Mouse (Mus musculus): ENCODE measurements around the gene Gm4894. TPM values are rescaled to one million over a fixed set of nuclear protein-coding genes. Genes with fewer than 3 reads are reported as not detected.

The Gm4894 gene
- polyA plus RNA-seq, 1 experiment from 2014 or later: not detected

DNA sequence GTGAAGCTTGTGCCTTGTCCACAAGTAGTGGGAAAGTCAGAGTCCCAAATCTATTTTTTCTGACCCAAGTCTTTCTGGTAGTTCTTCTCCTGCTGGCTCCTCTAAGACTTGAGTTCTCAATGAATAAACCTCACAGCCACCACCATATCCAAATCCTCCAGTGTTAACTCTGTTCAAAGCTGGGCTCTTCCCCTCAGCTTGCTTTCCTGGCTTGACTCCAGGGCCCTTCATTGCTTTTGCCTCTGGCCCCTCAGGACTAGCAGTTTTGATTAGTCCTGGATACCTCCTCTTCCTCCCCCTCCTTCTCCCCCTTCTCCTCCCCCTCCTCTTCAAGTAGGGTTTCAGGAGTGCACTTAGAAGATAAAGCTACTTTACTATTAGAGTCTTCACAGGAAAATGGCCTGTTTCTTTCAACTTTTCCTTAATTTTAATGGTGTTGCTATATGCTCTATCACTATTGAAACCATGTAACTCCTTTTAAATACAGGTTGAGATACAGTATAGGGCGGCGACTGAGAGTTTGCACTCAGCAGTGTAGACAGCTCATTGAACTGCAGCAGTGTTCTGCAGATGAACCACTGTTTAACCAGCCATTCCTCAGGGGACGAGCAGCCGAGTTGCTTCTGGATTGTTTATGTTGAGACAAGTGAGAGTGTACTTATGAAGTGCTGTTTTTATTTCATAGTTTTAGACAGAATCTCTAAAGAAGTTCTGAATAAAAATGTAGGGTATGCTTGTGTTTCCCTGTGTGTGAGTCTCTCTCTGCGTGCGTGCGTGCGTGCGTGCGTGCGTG, 26.4 kb downstream of the Gm4894 start:
- Histone ChIP-seq H3K4me3 (no peak overlapping the region), H3K9ac (no peak overlapping the region), H3K9me3 (no peaks in the 10 kb centered on the region), H3K4me1 (replicated peaks) (peaks cover 8% of the 10 kb centered on the region; the same call in 1 of the 2 replicates), H3K27me3 (no peaks in the 10 kb centered on the region), H3K4me2 (no peak overlapping the region), H3K36me3 (no peaks in the 10 kb centered on the region), H3K27ac (replicated peaks) (no peak overlapping the region)
- ATAC-seq (ENCODE audit: low FRiP score, low read depth): no peak
- 88% methylated on average over 11 of the region's 11 CpGs for WGBS

DNA sequence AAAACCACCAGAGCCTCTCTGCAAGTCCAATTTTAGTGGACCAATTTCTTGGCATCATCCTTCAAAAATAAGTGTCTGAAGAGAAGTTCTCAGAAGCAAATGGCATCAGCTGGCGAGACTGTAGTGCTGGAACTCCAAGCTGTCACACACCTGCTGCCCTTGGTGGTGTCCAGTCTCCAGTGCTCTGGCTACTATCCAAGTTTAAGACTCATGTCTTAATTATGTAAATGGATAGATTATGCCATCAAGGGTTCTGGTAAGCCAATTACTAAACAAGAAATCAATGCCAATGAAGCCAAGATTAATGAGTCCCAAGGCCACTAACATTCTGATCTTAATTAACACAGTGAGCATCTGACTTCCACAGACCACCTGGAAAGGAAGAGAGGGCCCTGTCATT, 44.8 kb downstream of the Gm4894 start:
- Histone ChIP-seq H3K9ac (no peak overlapping the region), H3K4me3 (no peak overlapping the region), H3K27me3 (no peaks in the 10 kb centered on the region), H3K4me2 (no peak overlapping the region), H3K4me1 (replicated peaks) (no peaks in the 10 kb centered on the region), H3K9me3 (no peaks in the 10 kb centered on the region), H3K36me3 (no peaks in the 10 kb centered on the region), H3K27ac (replicated peaks) (no peak overlapping the region)
- 33% methylated on average over 1 of the region's 1 CpGs for WGBS
- ATAC-seq (ENCODE audit: low FRiP score, low read depth): no peak

DNA sequence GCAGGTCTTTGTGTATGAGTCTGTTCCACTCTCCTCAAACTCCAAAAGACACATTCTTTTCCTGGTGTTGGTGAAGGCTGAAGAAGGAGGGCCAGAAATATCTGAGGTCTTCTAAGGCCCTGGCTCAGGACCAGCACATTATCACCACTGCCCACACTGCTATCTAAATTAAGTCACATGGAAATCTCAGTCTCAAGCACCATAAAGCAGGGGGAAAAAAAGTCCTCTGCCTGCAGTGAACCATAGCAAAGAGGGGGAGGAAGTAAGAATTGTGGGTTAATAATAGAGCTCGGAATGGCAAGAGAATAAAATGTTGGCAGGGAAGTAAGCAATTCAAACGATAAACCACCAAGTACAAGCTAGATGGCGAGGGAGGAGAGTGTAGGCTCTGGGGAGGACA, 57.2 kb downstream of the Gm4894 start:
- no peak for ATAC-seq (ENCODE audit: low FRiP score, low read depth)
- Histone ChIP-seq H3K27me3 (no peaks in the 10 kb centered on the region), H3K27ac (replicated peaks) (no peak overlapping the region), H3K4me2 (no peak overlapping the region), H3K4me1 (replicated peaks) (no peaks in the 10 kb centered on the region), H3K9me3 (no peaks in the 10 kb centered on the region), H3K36me3 (no peaks in the 10 kb centered on the region), H3K9ac (no peak overlapping the region), H3K4me3 (no peak overlapping the region)
- WGBS: 71% methylated on average over 3 of the region's 3 CpGs

DNA sequence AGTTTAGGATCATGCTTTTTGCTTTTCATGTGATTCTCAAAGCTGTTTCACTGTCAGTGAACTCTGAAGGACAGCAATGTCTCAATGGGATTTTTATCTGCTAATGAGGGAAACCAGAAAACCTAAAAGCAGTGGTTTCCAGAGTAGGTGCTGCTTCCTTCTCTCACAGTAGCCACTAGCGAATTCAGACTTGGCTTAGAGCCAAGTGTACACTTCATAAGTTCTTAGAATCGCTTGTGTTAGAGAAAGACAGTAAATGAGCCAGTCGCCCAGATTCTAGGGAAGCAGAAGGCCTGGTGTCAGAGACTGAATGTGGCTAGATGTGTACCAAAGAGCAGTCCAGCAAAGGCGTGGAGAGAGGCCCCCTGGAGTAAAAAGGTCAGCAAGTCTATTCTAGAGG, 60.5 kb downstream of the Gm4894 start:
- Histone ChIP-seq H3K9ac (no peak overlapping the region), H3K27ac (replicated peaks) (no peak overlapping the region), H3K4me2 (no peak overlapping the region), H3K9me3 (no peaks in the 10 kb centered on the region), H3K27me3 (no peaks in the 10 kb centered on the region), H3K4me1 (replicated peaks) (no peaks in the 10 kb centered on the region), H3K36me3 (no peaks in the 10 kb centered on the region), H3K4me3 (no peak overlapping the region)
- WGBS: 57% methylated on average over 4 of the region's 4 CpGs
- no peak for ATAC-seq (ENCODE audit: low FRiP score, low read depth)

DNA sequence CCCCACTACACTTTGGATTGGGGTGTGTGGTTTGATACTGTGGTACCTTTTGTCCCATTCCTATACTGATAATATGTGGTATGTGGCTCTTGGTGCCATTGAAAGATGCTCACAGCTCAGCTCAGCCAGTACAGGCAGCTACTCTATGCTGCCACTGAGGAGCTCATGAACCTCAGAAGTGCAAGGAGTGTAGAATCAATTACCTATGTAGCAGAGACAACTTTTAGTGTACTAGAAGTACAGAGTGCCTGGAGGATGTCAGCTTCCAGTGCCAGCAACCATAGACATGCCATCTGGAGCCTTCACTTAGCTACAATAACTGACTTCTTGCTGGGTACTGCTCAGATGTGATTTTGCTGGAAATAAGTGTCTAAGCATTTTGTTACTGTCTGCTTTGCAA, 68.3 kb downstream of the Gm4894 start:
- no peaks in the 10 kb centered on the region for H3K36me3 ChIP-seq
- no peak for ATAC-seq (ENCODE audit: low FRiP score, low read depth)
- no peaks in the 10 kb centered on the region for H3K27me3 ChIP-seq
- no peaks in the 10 kb centered on the region for H3K9me3 ChIP-seq
- H3K9ac ChIP-seq: no peak overlapping the region
- no peak overlapping the region for H3K27ac ChIP-seq (replicated peaks)
- no peak overlapping the region for H3K4me2 ChIP-seq
- H3K4me3 ChIP-seq: no peak overlapping the region
- H3K4me1 ChIP-seq (replicated peaks): no peaks in the 10 kb centered on the region

Other genes starting within 250 kb of the Gm4894 start
- gene Zw10, start 194.9 kb upstream of the Gm4894 start, polyA plus RNA-seq (2015; fragmentation: Nextera tagmentation; extraction: Ambion mirVana): 23.3 and 26.1 TPM in 2 replicates
- gene Tmprss5, start 169.3 kb upstream of the Gm4894 start, polyA plus RNA-seq (2015; fragmentation: Nextera tagmentation; extraction: Ambion mirVana): 1.4 and 1.9 TPM in 2 replicates
- 5.8 and 6.8 TPM in 2 replicates for gene Drd2, start 90.1 kb downstream of the Gm4894 start, polyA plus RNA-seq (2015; fragmentation: Nextera tagmentation; extraction: Ambion mirVana)
- not detected in 2 replicates for gene Ankk1, start 176.5 kb downstream of the Gm4894 start, polyA plus RNA-seq (2015; fragmentation: Nextera tagmentation; extraction: Ambion mirVana)
- gene Ttc12, start 235.7 kb downstream of the Gm4894 start, polyA plus RNA-seq (2015; fragmentation: Nextera tagmentation; extraction: Ambion mirVana): 1.7 and 2.3 TPM in 2 replicates

Data from hindbrain, embryonic 15.5 days (tissue).